ENCODE assay signal across 20 mouse cellular contexts in genomic region chr9:4573596-4573995, GRCm38 (mm10).
DNase-seq lines count a peak whose midpoint lies in the region; ATAC-seq lines count a peak whose summit lies in the region.
"Had no signal": no experiment of that assay in that cellular context is flagged by ENCODE, and none has a peak within 500 bp of the region (broad histone marks: within the 10 kb centered on the region; RNA-seq: fewer than 3 reads in every experiment).

No protein-coding gene starts in this region.

- H3K9me3 ChIP-seq in hindbrain, embryonic 16.5 days (ENCODE audit: control insufficient read depth, low read length) = no peaks in the 10 kb centered on the region
- H3K9me3 ChIP-seq: forebrain, embryonic 13.5 days; heart, embryonic 15.5 days; hindbrain, embryonic 10.5 days; limb, embryonic 15.5 days; midbrain, embryonic 12.5 days; neural tube, embryonic 15.5 days had no signal

- WGBS in hindbrain, embryonic 16.5 days = 82% methylated on average over 5 of the region's 5 CpGs

- no peaks in the 10 kb centered on the region for H3K36me3 ChIP-seq in hindbrain, embryonic 16.5 days (ENCODE audit: control insufficient read depth, insufficient read depth, low read length)
- H3K36me3 ChIP-seq: heart, embryonic 15.5 days; hindbrain, embryonic 10.5 days; limb, embryonic 15.5 days; midbrain, embryonic 12.5 days; neural tube, embryonic 15.5 days had no signal

- H3K27me3 ChIP-seq in hindbrain, embryonic 16.5 days (replicated peaks; ENCODE audit: control insufficient read depth, insufficient read depth, low read length) = no peaks in the 10 kb centered on the region
- H3K27me3 ChIP-seq: forebrain, embryonic 13.5 days; heart, embryonic 15.5 days; limb, embryonic 15.5 days; midbrain, embryonic 12.5 days; neural tube, embryonic 15.5 days had no signal

- H3K4me2 ChIP-seq in hindbrain, embryonic 16.5 days (ENCODE audit: low read length) = no peak overlapping the region
- H3K4me2 ChIP-seq: forebrain, embryonic 13.5 days; heart, embryonic 15.5 days; limb, embryonic 15.5 days; lung, embryonic 14.5 days; midbrain, embryonic 12.5 days; neural tube, embryonic 15.5 days had no signal

- peak; percentile 15 to 29 for DNase-seq in cerebellum, adult 18-20 months
- no peak for DNase-seq in cerebellum, adult 8-10 months
- DNase-seq in left cerebral cortex, adult 11 months (ENCODE audit: low spot score) = peak; percentile 13
- DNase-seq in left cerebral cortex, postnatal 4 days = no peak
- DNase-seq in brain, embryonic 18.5 days (ENCODE audit: low read depth, low spot score) = peak; percentile 3
- peak; percentile 13 to 22 for DNase-seq in left cerebral cortex, postnatal 36 days (ENCODE audit: low spot score in 2 of 2)
- DNase-seq: adrenal gland, postnatal 25 days; kidney, postnatal 36 days; lung, embryonic 14.5 days; spleen, adult 18-20 months; thymus, postnatal 14 days had no signal

- H3K27ac ChIP-seq in hindbrain, embryonic 16.5 days (ENCODE audit: low read depth, low read length) = no peak overlapping the region
- H3K27ac ChIP-seq: forebrain, embryonic 13.5 days; heart, embryonic 15.5 days; hindbrain, embryonic 10.5 days; limb, embryonic 15.5 days; liver, embryonic 14.5 days; midbrain, embryonic 12.5 days; neural tube, embryonic 15.5 days had no signal

- no peaks in the 10 kb centered on the region for H3K4me1 ChIP-seq in hindbrain, embryonic 16.5 days (ENCODE audit: control insufficient read depth, insufficient read depth, low read depth, low read length)
- H3K4me1 ChIP-seq: forebrain, embryonic 13.5 days; heart, embryonic 15.5 days; hindbrain, embryonic 10.5 days; limb, embryonic 15.5 days; midbrain, embryonic 12.5 days; neural tube, embryonic 15.5 days had no signal

- H3K4me3 ChIP-seq in hindbrain, embryonic 16.5 days (ENCODE audit: low read length) = no peak overlapping the region
- H3K4me3 ChIP-seq: forebrain, embryonic 13.5 days; heart, embryonic 15.5 days; hindbrain, embryonic 10.5 days; limb, embryonic 15.5 days; midbrain, embryonic 12.5 days; neural tube, embryonic 15.5 days had no signal

- ATAC-seq in hindbrain, embryonic 16.5 days = no peak
- ATAC-seq: forebrain, embryonic 13.5 days; intestine, postnatal 0 days had no signal

- intact Hi-C loops in left cerebral cortex, postnatal 4 days (cut with DNase I) = no loop called here
- intact Hi-C loops in left cerebral cortex, postnatal 36 days (cut with DNase I) = no loop called here

- H3K9ac ChIP-seq in hindbrain, embryonic 16.5 days (ENCODE audit: low read depth, low read length) = no peak overlapping the region
- H3K9ac ChIP-seq: forebrain, embryonic 13.5 days; heart, embryonic 15.5 days; limb, embryonic 15.5 days; liver, embryonic 14.5 days; lung, embryonic 14.5 days; midbrain, embryonic 12.5 days; neural tube, embryonic 15.5 days had no signal

Comparison
In these comparisons a context has a peak if more than half of its experiments do, and no peak if none do; other contexts are left out.
1. DNase-seq: peak in cerebellum, adult 18-20 months (2 of 2), left cerebral cortex, adult 11 months (single experiment), brain, embryonic 18.5 days (single experiment) and left cerebral cortex, postnatal 36 days (2 of 2); none in cerebellum, adult 8-10 months (single experiment) and left cerebral cortex, postnatal 4 days (single experiment).